10 mouse cellular contexts compared by ENCODE assay signal in the genomic region with DNA sequence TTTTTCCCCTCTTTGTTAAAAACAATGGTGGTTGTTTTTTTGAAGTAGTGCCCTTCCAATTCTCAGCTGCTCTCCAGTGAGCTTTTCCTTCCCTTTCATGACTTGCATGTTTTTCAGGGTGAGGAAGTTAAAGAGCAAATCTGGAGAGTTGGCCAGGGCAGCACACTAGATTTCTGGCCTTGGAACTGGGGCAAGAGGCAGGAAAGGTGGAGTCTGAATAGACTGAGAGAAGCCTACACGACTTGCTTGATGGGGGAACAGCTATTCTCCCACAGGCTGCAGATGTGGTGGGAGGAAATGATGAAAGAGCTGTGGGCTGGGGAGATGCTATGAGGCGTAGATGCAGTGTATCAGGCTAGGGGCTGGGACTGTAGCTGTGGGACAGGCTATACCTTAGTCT. TPM values are rescaled to one million over a fixed set of nuclear protein-coding genes. Genes with fewer than 3 reads are reported as not detected.
DNase-seq lines count a peak whose midpoint lies in the region; ATAC-seq and TF ChIP-seq lines count a peak whose summit lies in the region.
"Had no signal": no experiment of that assay in that cellular context is flagged by ENCODE, and none has a peak within 500 bp of the region (broad histone marks: within the 10 kb centered on the region; RNA-seq: fewer than 3 reads in every experiment).

No protein-coding gene starts in this region.

- ATAC-seq in intestine, embryonic 14.5 days (replicated peaks; ENCODE audit: low FRiP score, low TSS enrichment, low read depth) = no peak
- no peak for ATAC-seq in intestine, postnatal 0 days
- no peak for ATAC-seq in kidney, embryonic 15.5 days (replicated peaks; ENCODE audit: low FRiP score)

- no peak overlapping the region for H3K4me2 ChIP-seq in intestine, embryonic 14.5 days (ENCODE audit: low read length)
- H3K4me2 ChIP-seq in intestine, postnatal 0 days (replicated peaks; ENCODE audit: low read depth) = no peak overlapping the region
- no peak overlapping the region for H3K4me2 ChIP-seq in kidney, embryonic 15.5 days
- peak overlapping the region; percentile 35 for H3K4me2 ChIP-seq in myocyte (ENCODE audit: low read depth)
- H3K4me2 ChIP-seq: hindbrain, embryonic 15.5 days had no signal

- TF ChIP-seq POLR2A in myocyte (IDR thresholded peaks at IDR 0.05; ENCODE audit: insufficient read length, low read depth) = no peak

- no peak overlapping the region for H3K4me3 ChIP-seq in intestine, embryonic 14.5 days (ENCODE audit: low read depth, low read length)
- H3K4me3 ChIP-seq in intestine, postnatal 0 days (ENCODE audit: low read depth, low read length) = no peak overlapping the region
- H3K4me3 ChIP-seq in kidney, embryonic 15.5 days (replicated peaks) = no peak overlapping the region
- no peak overlapping the region for H3K4me3 ChIP-seq in myocyte
- no peak overlapping the region for H3K4me3 ChIP-seq in midbrain, embryonic 10.5 days
- H3K4me3 ChIP-seq in hindbrain, embryonic 10.5 days = no peak overlapping the region
- H3K4me3 ChIP-seq: hindbrain, embryonic 15.5 days had no signal

- peak overlapping the region; percentile 61; the same call in 1 of the 2 replicates for H3K27ac ChIP-seq in intestine, embryonic 14.5 days (ENCODE audit: low read depth)
- H3K27ac ChIP-seq in intestine, postnatal 0 days (ENCODE audit: low read depth, low read length) = no peak overlapping the region
- peak overlapping the region; percentile 73 for H3K27ac ChIP-seq in kidney, embryonic 15.5 days
- no peak overlapping the region for H3K27ac ChIP-seq in midbrain, embryonic 10.5 days (replicated peaks)
- no peak overlapping the region for H3K27ac ChIP-seq in hindbrain, embryonic 10.5 days
- H3K27ac ChIP-seq: hindbrain, embryonic 15.5 days had no signal

- no peaks in the 10 kb centered on the region for H3K27me3 ChIP-seq in intestine, embryonic 14.5 days (replicated peaks; ENCODE audit: control insufficient read depth, insufficient read depth, low read length)
- H3K27me3 ChIP-seq in intestine, postnatal 0 days (replicated peaks; ENCODE audit: control insufficient read depth, insufficient read depth, low read length) = no peaks in the 10 kb centered on the region
- no peaks in the 10 kb centered on the region for H3K27me3 ChIP-seq in kidney, embryonic 15.5 days
- H3K27me3 ChIP-seq in myocyte (ENCODE audit: control insufficient read depth, insufficient read depth, insufficient read length) = no peaks in the 10 kb centered on the region
- no peaks in the 10 kb centered on the region for H3K27me3 ChIP-seq in midbrain, embryonic 10.5 days (ENCODE audit: low read depth, poor library complexity, severe bottlenecking)
- no peaks in the 10 kb centered on the region for H3K27me3 ChIP-seq in hindbrain, embryonic 10.5 days (ENCODE audit: insufficient read depth, poor library complexity, severe bottlenecking)
- H3K27me3 ChIP-seq: hindbrain, embryonic 15.5 days had no signal

- H3K9ac ChIP-seq in intestine, embryonic 14.5 days (ENCODE audit: low read length) = no peak overlapping the region
- H3K9ac ChIP-seq in intestine, postnatal 0 days (ENCODE audit: low read depth, low read length) = no peak overlapping the region
- H3K9ac ChIP-seq in kidney, embryonic 15.5 days = no peak overlapping the region
- H3K9ac ChIP-seq: hindbrain, embryonic 15.5 days had no signal

- WGBS in intestine, embryonic 14.5 days = 54% methylated on average over 2 of the region's 2 CpGs
- WGBS in intestine, postnatal 0 days = 56% methylated on average over 2 of the region's 2 CpGs
- WGBS in kidney, embryonic 15.5 days = 52% methylated on average over 2 of the region's 2 CpGs
- 72% methylated on average over 2 of the region's 2 CpGs for WGBS in midbrain, embryonic 10.5 days
- 60% methylated on average over 2 of the region's 2 CpGs for WGBS in hindbrain, embryonic 10.5 days

- DNase-seq in intestine, embryonic 14.5 days (ENCODE audit: low spot score) = peak; percentile 43
- peak; percentile 53 for DNase-seq in gastrocnemius, postnatal 25 days
- no peak for DNase-seq in midbrain, embryonic 10.5 days (ENCODE audit: low spot score)
- DNase-seq in frontal cortex, postnatal 36 days (ENCODE audit: low spot score in 2 of 2) = no peak
- DNase-seq in hindbrain, embryonic 10.5 days (ENCODE audit: low spot score) = no peak
- DNase-seq: retina, postnatal 1 day had no signal

- H3K79me2 ChIP-seq in myocyte (ENCODE audit: control insufficient read depth, insufficient read depth) = no peaks in the 10 kb centered on the region

- no peaks in the 10 kb centered on the region for H3K9me3 ChIP-seq in intestine, embryonic 14.5 days (ENCODE audit: control insufficient read depth, low read length)
- H3K9me3 ChIP-seq in intestine, postnatal 0 days (ENCODE audit: control insufficient read depth) = no peaks in the 10 kb centered on the region
- no peaks in the 10 kb centered on the region for H3K9me3 ChIP-seq in kidney, embryonic 15.5 days (replicated peaks)
- no peaks in the 10 kb centered on the region for H3K9me3 ChIP-seq in midbrain, embryonic 10.5 days (replicated peaks)
- no peaks in the 10 kb centered on the region for H3K9me3 ChIP-seq in hindbrain, embryonic 10.5 days
- H3K9me3 ChIP-seq: hindbrain, embryonic 15.5 days had no signal

- TF ChIP-seq CTCF in intestine, postnatal 0 days (IDR thresholded peaks at IDR 0.05; ENCODE audit: low read depth) = no peak

- no peaks in the 10 kb centered on the region for H3K36me3 ChIP-seq in intestine, embryonic 14.5 days (ENCODE audit: control insufficient read depth, insufficient read depth, low read length)
- H3K36me3 ChIP-seq in intestine, postnatal 0 days (ENCODE audit: control insufficient read depth, insufficient read depth) = no peaks in the 10 kb centered on the region
- H3K36me3 ChIP-seq in kidney, embryonic 15.5 days = no peaks in the 10 kb centered on the region
- H3K36me3 ChIP-seq in myocyte (ENCODE audit: control insufficient read depth, insufficient read depth) = no peaks in the 10 kb centered on the region
- no peaks in the 10 kb centered on the region for H3K36me3 ChIP-seq in midbrain, embryonic 10.5 days
- H3K36me3 ChIP-seq in hindbrain, embryonic 10.5 days = no peaks in the 10 kb centered on the region
- H3K36me3 ChIP-seq: hindbrain, embryonic 15.5 days had no signal

- no peak overlapping the region for H3ac ChIP-seq in myocyte (ENCODE audit: control insufficient read depth, insufficient read length)

- H3K4me1 ChIP-seq in intestine, embryonic 14.5 days (replicated peaks; ENCODE audit: control insufficient read depth, insufficient read depth, low read length) = peaks cover 3% of the 10 kb centered on the region; the same call in 1 of the 2 replicates
- no peaks in the 10 kb centered on the region for H3K4me1 ChIP-seq in intestine, postnatal 0 days (replicated peaks; ENCODE audit: control insufficient read depth, insufficient read depth, low read length)
- peaks cover 16% of the 10 kb centered on the region; the same call in 1 of the 2 replicates for H3K4me1 ChIP-seq in kidney, embryonic 15.5 days
- H3K4me1 ChIP-seq in midbrain, embryonic 10.5 days = peaks cover 16% of the 10 kb centered on the region
- peaks cover 22% of the 10 kb centered on the region for H3K4me1 ChIP-seq in hindbrain, embryonic 10.5 days (replicated peaks)
- H3K4me1 ChIP-seq: hindbrain, embryonic 15.5 days had no signal

TF ChIP-seq in myocyte, 11 proteins besides CTCF, POLR2A, EP300 and RAD21:
- TF ChIP-seq SRF (IDR thresholded peaks at IDR 0.05; ENCODE audit: control insufficient read depth, insufficient read length, low read depth) (no peak), TCF3 (IDR thresholded peaks at IDR 0.05; ENCODE audit: insufficient read length, low read depth) (no peak), REST (IDR thresholded peaks at IDR 0.05; ENCODE audit: insufficient read depth, insufficient read length) (no peak), POLR2AphosphoS2 (IDR thresholded peaks at IDR 0.05; ENCODE audit: insufficient read length, low read depth) (no peak), TCF12 (IDR thresholded peaks at IDR 0.05; ENCODE audit: insufficient read depth, poor library complexity, severe bottlenecking) (no peak), MAX (IDR thresholded peaks at IDR 0.05; ENCODE audit: low read depth) (no peak), MYOD1 (IDR thresholded peaks at IDR 0.05; ENCODE audit: control insufficient read depth in 1 of 3, insufficient read length in 2 of 3, low read depth in 2 of 3) (no peak), USF1 (IDR thresholded peaks at IDR 0.05; ENCODE audit: low read depth) (no peak), MYOG (IDR thresholded peaks at IDR 0.05; ENCODE audit: control insufficient read depth in 1 of 3, insufficient read depth in 1 of 3, insufficient read length in 2 of 3, low read depth in 2 of 3) (no peak), E2F4 (IDR thresholded peaks at IDR 0.05; ENCODE audit: insufficient read depth) (no peak), CEBPB (IDR thresholded peaks at IDR 0.05; ENCODE audit: insufficient read depth, poor library complexity, severe bottlenecking) (no peak)

RNA-seq across cellular contexts. Expression of a gene that starts 57.1 kb away (rescaled TPM):
- 2.1 and 3.2 TPM in 2 replicates for polyA plus RNA-seq in intestine, embryonic 14.5 days (2014; fragmentation: Nextera tagmentation; extraction: Ambion mirVana)
- 1.1 and 1.2 TPM in 2 replicates for polyA plus RNA-seq in intestine, postnatal 0 days (2015; fragmentation: Nextera tagmentation; extraction: Ambion mirVana)
- total RNA-seq in gastrocnemius, postnatal 25 days (2021) = 1 to 10 TPM; 4.6 to 5.5 TPM
- polyA plus RNA-seq in kidney, embryonic 15.5 days (2015; fragmentation: Nextera tagmentation; extraction: Ambion mirVana) = 2.3 and 2.5 TPM in 2 replicates
- polyA plus RNA-seq in myocyte (2012; fragmentation: generic; extraction: Trizol) = 4.0 TPM
- 1.9 and 2.1 TPM in 2 replicates for polyA plus RNA-seq in midbrain, embryonic 10.5 days (2016; fragmentation: Nextera tagmentation; extraction: Ambion mirVana)
- 2.3 and 2.8 TPM in 2 replicates for polyA plus RNA-seq in hindbrain, embryonic 10.5 days (2016; fragmentation: Nextera tagmentation; extraction: Ambion mirVana)

Comparison
In these comparisons a context has a peak if more than half of its experiments do, and no peak if none do; other contexts are left out.
1. H3K27ac ChIP-seq: peak in intestine, embryonic 14.5 days (single experiment) and kidney, embryonic 15.5 days (single experiment); none in intestine, postnatal 0 days (single experiment), midbrain, embryonic 10.5 days (single experiment) and hindbrain, embryonic 10.5 days (single experiment).
2. DNase-seq: peak in intestine, embryonic 14.5 days (single experiment) and gastrocnemius, postnatal 25 days (single experiment); none in midbrain, embryonic 10.5 days (single experiment), frontal cortex, postnatal 36 days (0 of 2) and hindbrain, embryonic 10.5 days (single experiment).